ENCODE assay signal across 22 mouse cellular contexts in genomic region chr7:121215735-121216134, GRCm38 (mm10).
A peak's percentile ranks its signal among the peaks of the same experiment; 100 is the strongest.
DNase-seq lines count a peak whose midpoint lies in the region; ATAC-seq lines count a peak whose summit lies in the region.
"Had no signal": no experiment of that assay in that cellular context is flagged by ENCODE, and none has a peak within 500 bp of the region (broad histone marks: within the 10 kb centered on the region; RNA-seq: fewer than 3 reads in every experiment).

No protein-coding gene starts in this region.

- 60% methylated on average over 1 of the region's 1 CpGs for whole genome bisulfite sequencing in forebrain, embryonic 15.5 days
- 70% methylated on average over 1 of the region's 1 CpGs for WGBS in forebrain, embryonic 10.5 days

- DNase-seq in forebrain, embryonic 10.5 days (ENCODE audit: extremely low spot score, low spot score): no peak
- no peak for DNase-seq in frontal cortex, postnatal 36 days (ENCODE audit: low spot score in 2 of 2)
- peak; percentile 77 for DNase-seq in brain, adult 2 months (ENCODE audit: low read depth, low spot score)
- no peak for DNase-seq in cerebellum, adult 18-20 months
- DNase-seq: adrenal gland, adult 8-10 months; adrenal gland, postnatal 14 days; adrenal gland, postnatal 36 days; B cell, adult 2 months; cerebellum, adult 11 months; cerebellum, adult 2 months; cerebellum, adult 9-10 months; cerebellum, postnatal 25 days had no signal

- no peaks in the 10 kb centered on the region for H3K9me3 ChIP-seq in forebrain, embryonic 15.5 days
- H3K9me3 ChIP-seq in forebrain, embryonic 10.5 days: no peaks in the 10 kb centered on the region
- H3K9me3 ChIP-seq: embryonic facial prominence, embryonic 10.5 days; embryonic facial prominence, embryonic 12.5 days; forebrain, embryonic 13.5 days; G1E had no signal

- H3K4me1 ChIP-seq in forebrain, embryonic 15.5 days: peaks cover 25% of the 10 kb centered on the region
- H3K4me1 ChIP-seq in forebrain, embryonic 10.5 days: no peaks in the 10 kb centered on the region
- H3K4me1 ChIP-seq: embryonic facial prominence, embryonic 10.5 days; embryonic facial prominence, embryonic 12.5 days had no signal

- ATAC-seq in forebrain, embryonic 15.5 days (replicated peaks): no peak
- peak; percentile 42; the same call in 1 of the 2 replicates for ATAC-seq in frontal cortex, adult (ENCODE audit: low TSS enrichment)
- ATAC-seq: activated CD4-positive, CD25-positive, alpha-beta regulatory T cell, adult 4 months; CD4-positive, CD25-positive, alpha-beta regulatory T cell, adult 4 months; forebrain, embryonic 13.5 days; forebrain, embryonic 16.5 days; Patski had no signal

- no peaks in the 10 kb centered on the region for H3K36me3 ChIP-seq in forebrain, embryonic 15.5 days
- no peaks in the 10 kb centered on the region for H3K36me3 ChIP-seq in forebrain, embryonic 10.5 days (replicated peaks)
- H3K36me3 ChIP-seq: embryonic facial prominence, embryonic 10.5 days; embryonic facial prominence, embryonic 12.5 days; G1E had no signal

- H3K4me3 ChIP-seq in forebrain, embryonic 15.5 days: no peak overlapping the region
- H3K4me3 ChIP-seq in forebrain, embryonic 10.5 days: no peak overlapping the region
- H3K4me3 ChIP-seq: embryonic facial prominence, embryonic 10.5 days; embryonic facial prominence, embryonic 12.5 days; forebrain, embryonic 13.5 days had no signal

- no peak overlapping the region for H3K4me2 ChIP-seq in forebrain, embryonic 15.5 days (replicated peaks)
- H3K4me2 ChIP-seq: embryonic facial prominence, embryonic 12.5 days; forebrain, embryonic 13.5 days had no signal

- 0 out of 2 replicates have a peak overlapping the region, but pooled peaks have one; percentile 62 for H3K27ac ChIP-seq in forebrain, embryonic 15.5 days (replicated peaks)
- H3K27ac ChIP-seq in forebrain, embryonic 10.5 days: no peak overlapping the region
- H3K27ac ChIP-seq: embryonic facial prominence, embryonic 10.5 days; embryonic facial prominence, embryonic 12.5 days; forebrain, embryonic 13.5 days had no signal

- H3K27me3 ChIP-seq in forebrain, embryonic 15.5 days: no peaks in the 10 kb centered on the region
- no peaks in the 10 kb centered on the region for H3K27me3 ChIP-seq in forebrain, embryonic 10.5 days (ENCODE audit: poor library complexity, severe bottlenecking)
- H3K27me3 ChIP-seq: embryonic facial prominence, embryonic 12.5 days; forebrain, embryonic 13.5 days had no signal

- H3K9ac ChIP-seq in forebrain, embryonic 15.5 days (replicated peaks): no peak overlapping the region
- H3K9ac ChIP-seq: embryonic facial prominence, embryonic 12.5 days; forebrain, embryonic 13.5 days had no signal
